Mouse (Mus musculus): ENCODE data around the gene C130032M10Rik. TPM values are rescaled to one million over a fixed set of nuclear protein-coding genes. Genes with fewer than 3 reads are reported as not detected.

Gene C130032M10Rik
- polyA plus RNA-seq, 1 experiment from 2014 or later = not detected

GRCm38 (mm10) chr9:114538996-114539563 is 23.6 kb downstream of the C130032M10Rik start:
- Histone ChIP-seq H3K27ac (replicated peaks) (no peak overlapping the region), H3K4me1 (replicated peaks) (peaks cover 3% of the 10 kb centered on the region), H3K4me3 (no peak overlapping the region), H3K27me3 (no peaks in the 10 kb centered on the region), H3K9me3 (no peaks in the 10 kb centered on the region), H3K36me3 (no peaks in the 10 kb centered on the region), H3K4me2 (no peak overlapping the region), H3K9ac (no peak overlapping the region)
- ATAC-seq (ENCODE audit: low FRiP score, low read depth) = no peak
- 56% methylated on average over 7 of the region's 7 CpGs for WGBS

GRCm38 (mm10) chr9:114541279-114541741 is 25.8 kb downstream of the C130032M10Rik start:
- Histone ChIP-seq H3K9ac (no peak overlapping the region), H3K4me2 (no peak overlapping the region), H3K9me3 (no peaks in the 10 kb centered on the region), H3K27me3 (no peaks in the 10 kb centered on the region), H3K4me1 (replicated peaks) (peaks cover 10% of the 10 kb centered on the region), H3K27ac (replicated peaks) (no peak overlapping the region), H3K36me3 (no peaks in the 10 kb centered on the region), H3K4me3 (no peak overlapping the region)
- ATAC-seq (ENCODE audit: low FRiP score, low read depth) = no peak
- 50% methylated on average over 1 of the region's 1 CpGs for WGBS

- Histone ChIP-seq H3K4me2 (no peak overlapping the region), H3K4me3 (no peak overlapping the region), H3K27ac (replicated peaks) (no peak overlapping the region), H3K36me3 (no peaks in the 10 kb centered on the region), H3K4me1 (replicated peaks) (peaks cover 19% of the 10 kb centered on the region), H3K9ac (no peak overlapping the region), H3K27me3 (no peaks in the 10 kb centered on the region), H3K9me3 (no peaks in the 10 kb centered on the region)
- 55% methylated on average over 17 of the region's 17 CpGs for WGBS
- 0 out of 2 replicates have a peak, but pooled peaks have one; percentile 29 for ATAC-seq (ENCODE audit: low FRiP score, low read depth)
Measured at GRCm38 (mm10) chr9:114543882-114544753, 28.6 kb downstream of the C130032M10Rik start.

GRCm38 (mm10) chr9:114544754-114545393 is 29.4 kb downstream of the C130032M10Rik start:
- Histone ChIP-seq H3K9me3 (no peaks in the 10 kb centered on the region), H3K4me3 (no peak overlapping the region), H3K4me2 (no peak overlapping the region), H3K27me3 (no peaks in the 10 kb centered on the region), H3K9ac (no peak overlapping the region), H3K27ac (replicated peaks) (no peak overlapping the region), H3K36me3 (no peaks in the 10 kb centered on the region), H3K4me1 (replicated peaks) (peaks cover 19% of the 10 kb centered on the region)
- WGBS = 53% methylated on average over 9 of the region's 9 CpGs
- no peak for ATAC-seq (ENCODE audit: low FRiP score, low read depth)

- peaks cover 19% of the 10 kb centered on the region for H3K4me1 ChIP-seq (replicated peaks)
- H3K4me3 ChIP-seq = no peak overlapping the region
- H3K36me3 ChIP-seq = no peaks in the 10 kb centered on the region
- WGBS = 69% methylated on average over 12 of the region's 12 CpGs
- ATAC-seq (ENCODE audit: low FRiP score, low read depth) = no peak
- no peak overlapping the region for H3K27ac ChIP-seq (replicated peaks)
- H3K9me3 ChIP-seq = no peaks in the 10 kb centered on the region
- H3K9ac ChIP-seq = no peak overlapping the region
- H3K27me3 ChIP-seq = no peaks in the 10 kb centered on the region
- H3K4me2 ChIP-seq = no peak overlapping the region
Measured at GRCm38 (mm10) chr9:114546765-114547164, 31.3 kb downstream of the C130032M10Rik start.

- Histone ChIP-seq H3K27me3 (no peaks in the 10 kb centered on the region), H3K9ac (no peak overlapping the region), H3K4me3 (no peak overlapping the region), H3K36me3 (no peaks in the 10 kb centered on the region), H3K4me1 (replicated peaks) (peaks cover 19% of the 10 kb centered on the region), H3K4me2 (no peak overlapping the region), H3K9me3 (no peaks in the 10 kb centered on the region), H3K27ac (replicated peaks) (no peak overlapping the region)
- ATAC-seq (ENCODE audit: low FRiP score, low read depth) = no peak
- whole genome bisulfite sequencing = 36% methylated on average over 6 of the region's 6 CpGs
Measured at GRCm38 (mm10) chr9:114547643-114548077, 32.2 kb downstream of the C130032M10Rik start.

- H3K4me1 ChIP-seq (replicated peaks) = peaks cover 19% of the 10 kb centered on the region
- no peak overlapping the region for H3K9ac ChIP-seq
- H3K36me3 ChIP-seq = no peaks in the 10 kb centered on the region
- 29% methylated on average over 4 of the region's 4 CpGs for WGBS
- no peak overlapping the region for H3K27ac ChIP-seq (replicated peaks)
- H3K4me3 ChIP-seq = no peak overlapping the region
- H3K4me2 ChIP-seq = no peak overlapping the region
- H3K27me3 ChIP-seq = no peaks in the 10 kb centered on the region
- ATAC-seq (ENCODE audit: low FRiP score, low read depth) = no peak
- no peaks in the 10 kb centered on the region for H3K9me3 ChIP-seq
Measured at GRCm38 (mm10) chr9:114548496-114548895, 33.0 kb downstream of the C130032M10Rik start.

- Histone ChIP-seq H3K4me1 (replicated peaks) (peaks cover 16% of the 10 kb centered on the region), H3K27me3 (no peaks in the 10 kb centered on the region), H3K9ac (no peak overlapping the region), H3K36me3 (no peaks in the 10 kb centered on the region), H3K4me2 (no peak overlapping the region), H3K9me3 (no peaks in the 10 kb centered on the region), H3K27ac (replicated peaks) (no peak overlapping the region), H3K4me3 (no peak overlapping the region)
- no peak for ATAC-seq (ENCODE audit: low FRiP score, low read depth)
- WGBS = 15% methylated on average over 5 of the region's 5 CpGs
Measured at GRCm38 (mm10) chr9:114549117-114549516, 33.6 kb downstream of the C130032M10Rik start.

- H3K4me2 ChIP-seq = no peak overlapping the region
- 18% methylated on average over 6 of the region's 6 CpGs for WGBS
Measured at GRCm38 (mm10) chr9:114550033-114550432, 34.5 kb downstream of the C130032M10Rik start.

GRCm38 (mm10) chr9:114553828-114554227 is 38.3 kb downstream of the C130032M10Rik start:
- Histone ChIP-seq H3K27ac (replicated peaks) (no peak overlapping the region), H3K9me3 (no peaks in the 10 kb centered on the region), H3K9ac (no peak overlapping the region), H3K36me3 (no peaks in the 10 kb centered on the region), H3K4me1 (replicated peaks) (peaks cover 5% of the 10 kb centered on the region; the same call in 1 of the 2 replicates), H3K4me2 (no peak overlapping the region), H3K4me3 (no peak overlapping the region), H3K27me3 (peaks cover 14% of the 10 kb centered on the region)
- ATAC-seq (ENCODE audit: low FRiP score, low read depth) = no peak

More at GRCm38 (mm10) chr9:114550033-114550432, 34.5 kb downstream of the C130032M10Rik start:
- Histone ChIP-seq H3K4me1 (replicated peaks) (peaks cover 14% of the 10 kb centered on the region; the same call in 1 of the 2 replicates), H3K9me3 (no peaks in the 10 kb centered on the region), H3K9ac (no peak overlapping the region), H3K27me3 (no peaks in the 10 kb centered on the region), H3K4me3 (no peak overlapping the region), H3K27ac (replicated peaks) (no peak overlapping the region), H3K36me3 (no peaks in the 10 kb centered on the region)
- no peak for ATAC-seq (ENCODE audit: low FRiP score, low read depth)

GRCm38 (mm10) chr9:114554355-114554979 is 39.0 kb downstream of the C130032M10Rik start:
- H3K27me3 ChIP-seq = peaks cover 20% of the 10 kb centered on the region
- H3K36me3 ChIP-seq = no peaks in the 10 kb centered on the region
- no peak overlapping the region for H3K4me3 ChIP-seq
- WGBS = 38% methylated on average over 5 of the region's 5 CpGs
- H3K9ac ChIP-seq = no peak overlapping the region
- H3K4me2 ChIP-seq = no peak overlapping the region
- 0 out of 2 replicates have a peak, but pooled peaks cover 5% of the 10 kb centered on the region for H3K4me1 ChIP-seq (replicated peaks)
- peak; percentile 11; the same call in 1 of the 2 replicates for ATAC-seq (ENCODE audit: low FRiP score, low read depth)
- H3K27ac ChIP-seq (replicated peaks) = no peak overlapping the region
- no peaks in the 10 kb centered on the region for H3K9me3 ChIP-seq
